Mouse (Mus musculus): ENCODE results near the gene Agfg2.

GRCm38 (mm10) chr5:137689974-137690373 lies 5.4 kb upstream of the Agfg2 start:
- TF ChIP-seq CTCF (IDR thresholded peaks at IDR 0.05; ENCODE audit: low read depth): no peak
- TF ChIP-seq EP300 (IDR thresholded peaks at IDR 0.05; ENCODE audit: low read depth): no peak
